Mouse (Mus musculus) lung, postnatal 14 days (tissue): Measurements from ENCODE around the gene Fam13c.
"Not testable (repeated sequence)": the region's sequence is repeated elsewhere in the genome, so short reads cannot be mapped to it uniquely, and the experiment has no call there.

Experiments
- DNase-seq: peaks from one replicate; pipeline ENCODE4 v3.0.0; 2021

Fam13c gene

DNA sequence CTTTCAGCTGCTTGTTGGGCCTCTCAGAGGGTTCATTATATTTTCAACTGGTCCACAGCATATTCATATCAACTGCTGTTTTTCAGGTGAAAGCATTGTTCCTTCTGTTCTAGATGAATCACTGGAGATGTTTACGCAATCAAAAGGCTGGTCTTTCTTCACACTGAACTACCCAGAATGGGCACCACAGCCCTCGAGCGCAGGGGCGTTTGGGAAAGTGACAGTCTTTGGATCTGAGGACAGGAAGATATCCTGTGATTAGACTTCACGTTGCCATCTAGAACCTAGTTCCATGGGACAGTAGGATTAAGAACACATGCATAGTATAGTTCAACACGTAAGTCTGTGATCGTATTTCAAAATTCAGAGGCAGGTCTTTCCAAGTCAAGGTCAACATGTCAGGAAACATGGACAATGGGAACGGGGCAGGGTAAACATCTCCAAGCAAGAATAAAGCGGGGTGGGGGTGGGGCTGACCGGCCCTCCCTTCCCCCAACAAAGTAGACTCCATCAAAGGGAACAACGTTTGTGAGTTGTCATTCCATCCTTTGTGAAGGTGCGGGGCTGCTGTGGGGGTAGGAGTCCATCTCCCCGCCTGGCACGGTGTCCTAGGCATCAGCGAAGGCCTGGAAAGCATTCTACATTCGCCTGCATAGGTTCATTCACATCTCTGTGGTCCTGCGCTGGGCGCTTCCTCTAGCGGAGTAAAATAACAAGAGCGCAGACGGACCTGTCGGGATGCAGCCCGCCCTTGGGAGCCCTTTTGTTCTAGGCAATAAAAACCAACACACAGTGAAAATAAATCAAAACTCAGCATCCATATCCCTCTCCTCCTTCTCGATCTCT, at the start of gene Fam13c:
Gene Fam13c, plus strand, starts transcription at position 806 of the 846 bp plus-strand sequence.
- DNase-seq: peak; percentile 20

DNA sequence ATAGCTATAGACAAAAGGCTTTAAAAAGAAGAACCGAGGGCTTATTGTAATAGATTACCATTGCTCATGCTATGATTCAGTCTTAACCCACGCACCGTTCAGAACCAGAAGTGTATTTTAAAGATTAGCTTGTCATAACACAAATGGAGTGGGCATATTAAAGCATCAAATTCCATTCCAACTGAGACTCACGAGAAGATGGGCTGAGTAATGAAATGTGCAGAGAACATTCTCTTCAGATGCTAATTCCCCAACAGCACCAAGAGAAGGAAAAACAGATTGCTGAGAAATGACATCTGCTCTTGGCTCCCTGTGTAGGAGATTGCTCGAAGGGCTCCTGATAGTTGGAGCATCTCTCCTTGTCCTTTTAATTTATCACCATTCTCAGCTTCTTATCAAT, 44.4 kb upstream of the Fam13c start:
- no peak for DNase-seq

DNA sequence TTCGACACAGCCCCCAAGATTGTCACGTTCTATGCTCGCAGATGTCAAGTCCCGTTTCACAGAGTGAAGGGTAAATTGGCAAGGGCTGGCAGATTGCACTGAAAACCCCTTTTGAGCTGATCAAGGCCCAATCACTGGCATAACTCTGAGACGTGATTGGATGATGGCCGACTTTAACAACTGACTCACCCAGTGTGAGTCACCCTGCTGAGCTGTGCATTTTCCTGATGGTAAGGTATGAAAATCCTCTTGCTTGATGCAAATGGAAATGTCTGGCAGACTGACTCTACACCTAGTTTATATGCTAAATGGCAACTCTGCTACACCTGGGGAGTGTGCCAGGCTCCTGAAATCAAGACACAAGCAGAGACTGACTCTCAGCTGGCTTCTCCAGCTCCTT, 42.1 kb upstream of the Fam13c start:
- no peak for DNase-seq

DNA sequence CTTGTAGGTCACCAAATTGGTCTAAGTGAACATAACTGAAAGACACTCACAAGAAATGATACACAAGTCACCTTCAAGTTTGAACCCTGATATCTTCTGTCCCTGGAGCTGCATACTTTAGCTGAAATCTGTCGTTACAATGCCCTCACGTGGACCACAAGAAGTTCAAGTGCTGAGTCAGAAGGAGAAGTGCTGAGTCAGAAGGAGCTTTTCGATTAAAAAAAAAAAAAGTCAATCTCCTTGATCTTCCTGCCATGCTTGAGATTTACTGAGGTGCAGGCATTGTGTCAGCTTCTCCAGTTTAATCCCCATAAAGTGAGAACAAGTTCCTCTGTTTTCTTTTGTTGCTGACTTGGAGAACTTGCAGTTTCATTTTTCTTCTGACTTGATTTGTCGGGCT, 38.3 kb upstream of the Fam13c start:
- DNase-seq: no peak

DNA sequence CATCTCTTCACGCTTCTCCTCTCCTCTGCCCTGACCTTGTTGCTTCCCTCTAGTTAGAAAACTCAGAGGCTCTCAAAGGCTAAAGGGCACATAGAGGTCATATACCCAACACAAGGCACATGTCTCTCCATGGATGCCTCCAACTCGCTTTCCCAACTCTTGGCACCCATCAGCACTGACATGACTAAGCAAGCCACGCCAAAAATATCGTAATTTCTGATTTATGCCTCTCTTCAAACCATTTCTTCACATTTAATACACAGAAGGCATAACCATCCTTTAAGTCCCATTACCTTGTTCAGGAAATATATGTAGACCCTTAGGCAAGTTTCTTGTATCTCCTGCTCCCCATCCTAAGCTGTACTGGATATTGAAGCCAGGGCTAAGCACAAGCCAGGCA, 37.6 kb upstream of the Fam13c start:
- no peak for DNase-seq

DNA sequence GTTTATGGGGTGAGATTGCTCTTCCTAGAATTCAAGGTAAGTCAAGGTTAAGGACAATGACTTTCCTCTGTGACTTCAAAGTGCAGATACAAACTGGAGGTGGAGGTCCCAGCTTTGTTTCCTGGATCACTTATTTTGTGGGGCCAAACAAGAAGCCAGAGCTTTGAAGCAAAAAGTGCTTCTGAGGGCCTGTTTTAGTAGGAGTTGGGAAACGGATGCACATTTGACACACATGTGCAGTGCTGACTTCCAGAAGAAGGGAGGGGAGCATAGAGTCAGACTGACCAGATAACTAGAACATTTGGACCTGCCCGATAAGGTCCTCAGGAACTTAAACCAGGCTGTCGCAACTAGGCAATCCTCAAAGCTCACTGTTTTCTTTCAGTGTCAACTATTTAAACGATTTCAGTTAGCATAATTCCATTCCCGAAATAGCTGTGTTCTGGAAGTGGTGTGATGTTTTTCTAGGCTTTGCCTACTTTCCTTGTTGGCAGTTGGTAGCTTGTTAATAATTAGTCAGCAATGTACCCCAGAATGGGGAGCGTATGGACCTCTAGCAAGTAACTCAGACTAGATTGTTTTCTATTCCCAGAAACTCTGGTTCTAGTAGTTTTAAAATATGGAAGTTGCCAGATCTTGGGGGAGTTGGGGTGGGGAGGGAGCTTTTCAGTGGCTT, 22.3 kb upstream of the Fam13c start:
- no peak for DNase-seq

DNA sequence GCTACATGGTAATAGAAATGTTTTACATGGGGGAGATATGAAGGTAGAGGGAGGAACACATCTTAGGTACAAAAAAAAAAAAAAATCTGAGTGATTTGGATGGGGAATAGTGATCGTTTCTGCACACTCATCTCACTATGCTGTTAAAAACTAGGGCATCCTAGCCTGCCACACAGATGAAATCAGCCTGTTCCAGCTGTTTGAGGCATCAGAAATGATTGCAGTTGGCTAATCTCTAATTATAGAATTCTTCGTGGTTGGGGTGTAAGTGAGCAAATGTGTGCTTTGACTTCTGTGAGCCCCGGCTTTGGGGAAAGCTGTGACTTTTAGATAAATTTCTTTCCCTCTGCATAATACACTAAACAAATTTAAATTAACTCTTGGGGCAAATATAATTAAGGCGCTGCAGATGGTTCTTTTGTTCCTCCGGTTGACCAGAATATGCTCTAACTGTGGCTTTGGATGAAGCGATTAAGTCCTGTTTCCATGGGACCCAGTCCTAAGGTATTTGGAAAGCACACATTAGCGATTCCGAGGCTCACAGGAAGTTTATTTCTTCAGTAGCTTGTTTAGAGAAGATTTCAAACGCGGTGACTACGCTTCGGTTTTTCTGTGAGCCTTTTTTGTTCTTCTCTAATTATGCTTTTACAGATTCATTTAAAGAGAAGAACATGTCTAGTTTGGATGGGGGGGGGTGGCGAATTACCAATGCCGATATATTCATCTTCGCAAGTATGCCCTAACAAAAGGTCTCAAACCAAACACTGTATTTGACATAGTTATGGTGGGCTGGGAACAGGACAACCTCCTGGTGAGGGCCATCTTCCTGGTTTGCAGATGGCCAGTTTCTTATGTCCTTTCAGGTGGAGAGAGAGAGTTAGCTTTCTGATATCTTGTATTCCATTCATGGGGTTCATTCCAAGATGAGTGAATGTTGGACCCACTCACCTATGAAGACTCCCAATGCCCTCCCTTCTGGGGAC, 20.7 kb upstream of the Fam13c start:
- DNase-seq: no peak

DNA sequence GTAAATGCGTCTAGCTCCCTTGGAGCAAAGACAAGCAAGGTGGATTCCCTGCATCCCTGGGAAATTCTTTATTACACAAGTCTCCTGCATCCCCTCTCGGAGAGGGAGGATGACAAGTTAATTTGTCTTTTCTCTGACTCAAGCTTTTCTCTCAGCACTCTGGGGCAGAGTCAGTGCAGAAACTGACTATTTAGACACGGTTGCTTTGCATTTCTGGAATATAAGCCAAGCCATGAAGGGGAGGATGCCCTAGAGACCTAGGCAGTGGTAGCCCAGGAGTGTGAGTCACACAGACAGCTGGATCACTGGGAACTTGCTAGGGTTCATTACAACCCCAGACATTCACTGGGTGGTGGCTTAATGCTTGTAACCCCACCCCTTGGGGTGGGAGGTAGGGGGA, 13.9 kb upstream of the Fam13c start:
- no peak for DNase-seq

DNA sequence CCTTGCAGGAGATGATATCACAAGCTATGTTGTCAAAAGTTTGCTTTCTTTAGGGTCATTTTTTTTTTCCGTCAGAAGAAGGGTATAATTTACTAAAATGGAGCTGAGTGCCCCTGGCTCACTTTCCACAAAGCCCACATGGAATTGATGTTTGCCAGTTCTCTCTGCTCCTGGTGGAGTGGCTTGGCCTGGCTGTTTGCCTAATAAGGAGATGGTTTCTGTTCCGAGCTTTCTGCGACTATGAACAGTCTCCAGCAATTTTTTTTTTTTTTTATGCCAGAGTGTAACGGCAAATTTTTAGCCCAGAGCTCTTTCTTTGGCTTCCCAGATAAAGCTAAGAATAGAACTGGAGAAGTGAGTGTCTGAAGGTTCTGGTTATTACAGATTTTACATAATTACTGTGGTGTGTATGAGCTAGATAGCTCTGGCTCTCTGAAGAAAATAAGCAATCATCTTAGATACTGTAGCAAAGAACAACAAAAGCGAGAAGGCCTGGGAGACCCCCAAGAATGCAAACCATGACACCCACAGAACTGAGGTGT, 12.1 kb upstream of the Fam13c start:
- DNase-seq: no peak

DNA sequence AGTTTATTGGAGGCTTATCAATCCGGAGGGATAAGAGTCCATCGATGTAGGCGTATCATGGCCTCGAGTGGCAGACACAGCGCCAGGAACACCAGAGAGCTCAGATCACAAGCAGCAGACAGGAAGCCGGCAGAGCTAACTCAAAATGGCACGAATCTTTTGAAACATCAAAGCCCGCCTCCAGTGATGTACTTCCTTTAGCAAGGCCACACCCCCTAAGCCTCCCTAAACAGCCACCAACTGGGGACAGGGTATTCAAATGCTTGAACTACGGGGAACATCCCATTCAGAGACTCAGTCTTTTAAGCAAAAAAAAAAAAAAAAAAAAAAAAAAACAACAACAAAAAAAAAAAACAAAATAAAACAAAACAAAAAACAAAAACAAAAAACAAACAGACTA, 10.9 kb upstream of the Fam13c start:
- DNase-seq: no peak

DNA sequence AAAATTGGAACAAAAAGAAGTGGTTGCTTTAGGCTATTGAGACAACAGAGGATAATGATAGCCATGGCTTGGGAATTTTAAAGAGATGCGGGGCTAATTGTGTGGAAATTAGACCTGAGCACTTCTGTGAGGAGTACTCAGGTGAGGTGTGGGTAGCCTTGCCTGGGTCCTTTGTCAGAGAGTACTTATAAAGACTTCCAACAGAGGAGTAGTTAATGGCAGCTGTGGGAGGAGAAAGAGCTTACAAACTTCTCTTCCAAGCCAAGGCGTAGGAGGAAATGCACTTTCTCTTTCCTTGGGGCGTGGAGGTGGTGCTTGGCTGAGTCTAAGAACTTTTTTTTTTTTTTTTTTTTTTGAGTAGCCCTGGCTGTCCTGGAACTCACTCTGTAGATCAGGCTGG, 6.9 kb upstream of the Fam13c start:
- DNase-seq: no peak

DNA sequence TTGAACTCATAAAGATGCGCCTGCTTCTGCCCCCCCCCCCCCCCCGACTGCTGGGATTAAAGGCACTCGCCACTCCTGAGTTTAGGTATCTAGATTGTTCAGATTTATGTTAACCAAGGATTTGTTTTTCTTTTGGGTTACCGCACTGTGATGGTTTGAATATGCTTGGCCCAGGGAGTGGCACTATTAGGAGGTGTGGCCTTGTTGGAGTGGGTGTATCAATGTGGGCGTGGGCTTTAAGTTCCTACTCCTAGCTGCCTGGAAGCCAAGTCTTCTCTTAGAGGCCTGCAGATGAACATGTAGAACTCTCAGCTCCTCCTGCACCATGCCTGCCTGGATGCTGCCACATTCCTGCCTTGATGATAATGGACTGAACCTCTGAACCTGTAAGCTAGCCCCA, 6.5 kb upstream of the Fam13c start:
- not testable (repeated sequence) for DNase-seq

DNA sequence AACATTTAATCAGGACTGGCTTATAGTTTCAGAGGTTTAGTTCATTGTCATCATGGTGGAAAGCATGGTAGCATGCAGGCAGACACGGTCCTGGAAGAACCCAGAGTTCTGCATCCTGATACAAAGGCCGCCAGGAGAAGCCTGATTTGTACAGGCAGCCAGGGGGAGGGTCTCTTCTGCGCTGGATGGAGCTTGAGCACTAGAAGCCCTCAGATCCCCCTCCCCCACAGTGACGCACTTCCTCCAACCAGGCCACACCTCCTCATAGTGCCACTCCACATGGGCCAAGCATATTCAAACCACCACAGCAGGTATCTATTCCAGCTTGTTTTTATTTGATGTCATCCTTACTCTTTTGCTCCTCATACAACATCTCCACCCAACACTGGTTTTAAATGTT, 3.6 kb upstream of the Fam13c start:
- DNase-seq: no peak

DNA sequence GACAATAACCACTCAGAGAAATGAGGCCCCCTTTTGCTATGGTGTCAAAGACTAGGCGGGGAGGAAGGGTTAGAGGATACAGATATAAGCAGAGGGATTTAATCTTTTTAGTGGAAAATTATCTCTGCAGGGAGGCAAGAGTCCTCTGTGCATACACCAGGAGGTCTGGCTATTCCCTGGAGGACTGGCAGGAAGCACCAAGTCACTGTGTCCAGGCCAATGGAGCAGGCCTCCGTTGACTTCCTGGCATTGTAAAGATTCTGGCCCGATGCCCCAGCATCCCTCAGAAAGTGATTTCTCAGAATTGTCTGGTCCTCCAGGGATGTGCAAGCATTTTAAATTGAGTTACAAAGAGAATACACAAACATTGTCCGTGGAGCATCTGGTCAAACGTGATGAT, 3.0 kb upstream of the Fam13c start:
- DNase-seq: peak; percentile 77

DNA sequence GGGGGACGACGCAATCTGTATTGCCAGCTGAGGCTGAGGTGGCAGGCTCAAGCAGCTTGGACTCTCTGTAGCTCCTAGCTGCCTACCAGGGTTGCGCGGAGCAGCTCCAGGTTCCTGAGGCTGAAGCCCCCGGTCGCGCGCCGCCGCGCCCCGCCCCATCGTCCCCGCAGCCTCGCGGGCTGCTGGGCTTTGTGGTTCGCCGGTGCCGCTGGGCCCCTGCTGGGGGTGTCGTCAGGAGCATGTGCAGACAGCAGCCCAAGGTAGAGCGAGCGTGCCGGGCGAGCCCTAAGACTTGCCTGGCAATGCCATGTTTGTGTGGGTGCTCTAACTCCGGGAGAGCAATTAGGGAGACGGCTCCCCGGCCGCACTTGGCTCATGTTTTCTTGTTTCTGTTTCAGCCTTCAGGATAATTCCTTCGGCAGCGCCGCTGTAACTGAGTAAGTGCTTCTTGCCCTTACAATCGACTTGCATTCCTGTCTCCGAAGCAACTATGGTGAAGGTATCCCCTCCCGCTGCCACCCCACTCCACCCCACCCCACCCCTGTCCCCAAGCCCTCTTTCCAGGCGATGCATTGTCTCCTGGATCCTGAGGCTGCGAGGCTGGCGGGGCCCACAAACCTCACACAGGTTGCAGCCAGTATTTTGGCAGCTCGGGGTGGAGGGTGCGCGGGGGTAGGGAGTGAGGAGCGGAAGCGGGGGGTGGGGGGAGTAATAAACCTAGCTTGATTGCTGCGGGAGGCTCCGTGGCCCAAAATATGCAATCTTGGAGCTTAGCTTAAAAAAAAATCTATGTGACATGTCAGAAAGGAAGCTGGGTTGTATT, 569 bp downstream of the Fam13c start:
- peak; percentile 49 for DNase-seq

DNA sequence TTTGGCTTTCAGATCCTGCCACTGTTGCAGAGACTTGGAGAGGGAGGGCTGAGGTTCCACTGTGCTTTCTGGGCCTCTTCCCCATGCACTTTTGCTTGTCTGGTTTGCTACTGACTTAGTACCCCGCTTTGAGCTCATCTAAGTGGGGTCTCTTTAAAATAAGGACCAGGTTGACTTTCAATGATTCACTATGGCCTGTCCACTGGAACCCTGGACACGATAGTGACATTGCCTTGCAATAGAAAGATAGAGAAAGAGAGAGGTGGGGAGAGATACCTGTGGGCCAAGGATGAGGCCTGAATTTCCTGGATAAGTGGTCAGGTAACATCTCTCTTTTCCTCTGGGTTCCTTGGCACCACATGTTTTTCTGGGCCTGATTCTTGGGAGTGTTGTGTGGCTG, 1.9 kb downstream of the Fam13c start:
- DNase-seq: no peak

DNA sequence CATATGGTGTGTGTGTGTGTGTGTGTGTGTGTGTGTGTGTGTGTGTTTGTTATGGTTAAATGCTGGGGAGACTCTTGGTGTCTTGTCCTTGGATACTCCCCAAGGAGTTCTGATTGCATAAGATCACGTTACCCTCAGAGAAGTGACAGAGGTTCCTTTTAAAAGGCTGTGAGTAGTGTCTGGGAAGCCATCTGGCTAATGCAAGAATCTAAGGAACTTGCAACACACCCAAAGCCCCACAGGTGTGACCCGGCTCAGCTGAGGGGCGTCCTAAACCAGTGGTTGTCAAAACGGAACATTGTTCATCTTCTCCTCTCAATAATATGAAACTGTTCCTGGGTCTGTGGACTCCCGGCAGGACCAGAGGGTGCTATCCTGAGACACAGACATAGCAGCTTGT, 2.3 kb downstream of the Fam13c start:
- no peak for DNase-seq

DNA sequence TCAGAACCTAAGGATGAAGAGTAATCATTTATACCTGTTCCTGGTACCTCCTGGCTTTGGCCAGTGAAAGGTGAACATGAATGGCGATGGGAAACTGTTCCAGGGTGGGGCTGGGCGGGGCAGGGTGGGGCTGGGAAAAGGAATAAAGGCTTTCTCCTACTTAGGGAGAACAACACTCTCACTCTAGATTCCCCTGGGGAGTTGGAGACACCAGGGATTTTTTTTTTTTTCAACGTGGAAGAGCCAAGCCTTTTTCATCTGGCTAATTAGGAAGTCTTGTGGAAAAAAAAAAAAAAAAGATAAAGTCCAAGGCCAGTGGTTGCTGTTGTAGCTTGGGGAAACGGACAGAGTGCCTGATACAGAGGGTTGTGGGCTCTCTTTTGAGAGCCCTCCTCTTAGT, 7.5 kb downstream of the Fam13c start:
- no peak for DNase-seq

DNA sequence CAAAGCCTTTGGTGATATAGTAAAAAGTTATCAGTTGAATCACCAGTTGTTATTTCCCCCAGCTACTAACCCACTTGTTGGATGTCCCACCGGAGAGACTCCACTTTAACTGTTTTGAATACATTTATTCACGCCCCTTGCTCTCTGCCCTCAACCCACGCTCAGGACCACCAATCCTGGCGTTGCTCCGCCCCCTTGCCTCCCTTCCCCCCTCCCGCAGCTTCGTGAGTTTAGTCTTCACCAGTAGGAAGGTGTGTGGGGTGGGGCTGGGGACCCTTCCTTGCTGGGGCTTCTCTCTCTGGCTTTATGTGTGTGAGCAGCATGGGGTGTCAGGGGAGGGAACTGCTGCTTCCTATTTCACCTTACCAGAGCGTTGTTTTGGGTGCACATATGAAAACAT, 8.9 kb downstream of the Fam13c start:
- no peak for DNase-seq

DNA sequence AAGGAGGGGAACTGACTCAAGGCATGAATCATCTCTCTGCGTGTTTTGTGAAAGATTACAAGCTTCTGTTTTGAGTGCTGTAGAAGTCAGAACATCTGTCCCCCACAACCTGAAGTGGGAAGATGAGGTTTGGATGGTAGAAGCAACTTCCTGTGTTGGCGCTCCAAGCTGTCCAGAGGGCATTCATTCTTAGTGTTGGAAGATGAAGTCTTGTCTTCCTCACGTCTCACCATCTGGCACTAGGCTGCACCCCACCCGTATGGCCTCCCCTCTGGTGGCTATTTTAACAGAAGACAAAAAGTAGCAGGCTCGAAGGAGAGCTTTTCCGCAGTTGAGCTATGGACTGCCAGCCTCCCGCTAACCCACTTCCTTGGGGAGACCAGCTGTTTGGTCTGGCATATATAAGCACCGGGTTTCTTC, 15.6 kb downstream of the Fam13c start:
- no peak for DNase-seq

DNA sequence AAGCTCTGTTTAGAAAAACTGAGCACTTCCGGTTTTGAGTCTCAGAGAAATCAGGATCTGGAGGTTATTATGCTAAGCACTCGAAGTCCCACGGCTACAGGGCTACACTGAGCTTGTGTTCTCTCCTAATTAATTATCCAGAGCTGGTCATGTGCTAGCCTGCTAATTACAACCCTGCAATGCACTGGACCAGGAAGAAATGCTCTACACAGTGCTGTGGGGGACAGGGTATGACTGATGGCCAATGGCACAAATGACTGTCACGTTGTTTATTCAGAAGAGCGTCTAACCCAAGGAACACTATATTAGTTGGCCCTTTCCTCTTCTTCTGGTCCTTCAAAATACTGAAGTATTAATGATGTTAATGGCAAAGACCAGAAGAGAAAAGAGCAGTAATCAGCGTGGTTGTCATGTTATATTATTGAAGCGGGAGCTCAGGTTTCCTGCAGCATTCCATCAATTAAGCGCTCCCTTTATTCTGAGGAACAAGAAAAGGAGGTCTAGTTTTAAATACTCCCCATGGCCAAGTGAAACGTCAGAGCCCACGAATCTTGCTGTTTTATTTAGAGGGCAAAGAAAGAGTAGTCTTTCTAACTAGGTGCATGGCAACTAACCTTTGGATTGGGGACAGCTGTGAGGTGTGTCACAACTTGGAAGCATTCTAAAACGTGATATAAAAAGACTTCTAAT, 18.4 kb downstream of the Fam13c start:
- no peak for DNase-seq

DNA sequence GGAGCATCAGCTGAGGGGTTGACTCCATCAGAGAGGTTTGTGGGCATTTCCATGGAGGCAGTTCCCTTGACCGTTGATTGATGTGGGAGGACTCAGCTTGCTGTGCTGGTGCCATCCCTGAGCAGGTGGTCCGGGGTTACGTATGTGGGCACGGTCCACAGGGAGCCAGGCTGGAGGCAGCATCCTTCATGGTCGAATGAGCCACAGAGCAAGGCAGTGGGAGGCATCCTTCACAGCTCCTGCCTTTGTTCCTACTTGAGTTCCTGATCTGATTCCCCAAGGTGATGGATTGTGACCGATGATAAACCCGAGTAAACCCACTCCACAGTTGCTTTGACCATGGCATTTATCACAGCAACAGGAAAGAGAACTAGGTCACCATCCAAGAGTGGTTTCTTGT, 25.4 kb downstream of the Fam13c start:
- DNase-seq: no peak
